Mouse (Mus musculus) cerebellum, adult 11-12 months (tissue): ENCODE data around the gene Eef1akmt3.

Experiments
- DNase-seq: peaks from one replicate; pipeline ENCODE4 v3.0.0; 2022

Gene Eef1akmt3

GRCm38 (mm10) chr10:126997340-126998113 lies 43.8 kb downstream of the Eef1akmt3 start:
- DNase-seq = peak; percentile 38

- no peak for DNase-seq
Observed at GRCm38 (mm10) chr10:126993621-126994020, 47.7 kb downstream of the Eef1akmt3 start.

- DNase-seq = no peak
Observed at GRCm38 (mm10) chr10:126991676-126992075, 49.6 kb downstream of the Eef1akmt3 start.

- DNase-seq = peak; percentile 83
Observed at GRCm38 (mm10) chr10:126990313-126991056, 50.8 kb downstream of the Eef1akmt3 start.

- no peak for DNase-seq
Observed at GRCm38 (mm10) chr10:126988513-126989165, 52.7 kb downstream of the Eef1akmt3 start.

GRCm38 (mm10) chr10:126987183-126988118 lies 53.9 kb downstream of the Eef1akmt3 start:
- DNase-seq = peak; percentile 58

GRCm38 (mm10) chr10:126986541-126986961 lies 54.8 kb downstream of the Eef1akmt3 start:
- DNase-seq = peak; percentile 91

- DNase-seq = peak; percentile 54
Observed at GRCm38 (mm10) chr10:126985579-126985978, 55.7 kb downstream of the Eef1akmt3 start.

- peak; percentile 51 for DNase-seq
Observed at GRCm38 (mm10) chr10:126985127-126985526, 56.2 kb downstream of the Eef1akmt3 start.

GRCm38 (mm10) chr10:126984189-126985004 lies 56.9 kb downstream of the Eef1akmt3 start:
- peak; percentile 92 for DNase-seq

GRCm38 (mm10) chr10:126983193-126983725 lies 58.1 kb downstream of the Eef1akmt3 start:
- DNase-seq = no peak

- no peak for DNase-seq
Observed at GRCm38 (mm10) chr10:126981746-126982145, 59.6 kb downstream of the Eef1akmt3 start.
